Mouse (Mus musculus) E14TG2a.4 (cell line): ENCODE data around the gene Mpzl2.

ENCODE experiments used
- H3K27me3 ChIP-seq: 2 replicates; pipeline ENCODE4 v1.6.1; 2014; ENCODE audit warnings: low read length, control low read depth; ENCODE audit not compliant: insufficient read depth
- H3K36me3 ChIP-seq: 2 replicates; pipeline ENCODE4 v1.6.1; 2014; ENCODE audit warnings: low read length, control low read depth; ENCODE audit not compliant: insufficient read depth
- H3K4me1 ChIP-seq: replicated peaks from 2 replicates; pipeline ENCODE4 v1.6.1; 2014; ENCODE audit warnings: low read depth, low read length, control low read depth
- H3K4me3 ChIP-seq: replicated peaks from 2 replicates; pipeline ENCODE4 v1.5.1; 2014; ENCODE audit warnings: mild to moderate bottlenecking, low read length
- H3K9me3 ChIP-seq: 2 replicates; pipeline ENCODE4 v1.6.1; 2014; ENCODE audit warnings: low read length, control low read depth
- CTCF ChIP-seq: conservative IDR thresholded peaks from 2 replicates; pipeline ENCODE4 v1.5.1; 2014; ENCODE audit warnings: low read length
- NANOG ChIP-seq: IDR thresholded peaks from 2 replicates; pipeline ENCODE4 v1.6.1; 2014; ENCODE audit warnings: borderline replicate concordance, low read length, mixed read lengths
- POU5F1 ChIP-seq: IDR thresholded peaks from 2 replicates; pipeline ENCODE4 v1.6.1; 2014; ENCODE audit warnings: low read length, borderline replicate concordance

The Mpzl2 gene

GRCm38 (mm10) chr9:45040066-45040845 is 657 bp downstream of the Mpzl2 start:
- no peaks in the 10 kb centered on the region for H3K9me3 ChIP-seq
- peaks cover 48% of the 10 kb centered on the region for H3K4me1 ChIP-seq
- peak overlapping the region; percentile 32 for H3K4me3 ChIP-seq
- TF ChIP-seq NANOG, result no peak
- no peak for TF ChIP-seq POU5F1
- no peak for TF ChIP-seq CTCF
- H3K27me3 ChIP-seq, result peaks cover 59% of the 10 kb centered on the region
- peaks cover 9% of the 10 kb centered on the region for H3K36me3 ChIP-seq

- Histone ChIP-seq H3K4me3 (peak overlapping the region; percentile 78; the same call in 1 of the 2 replicates), H3K4me1 (peaks cover 48% of the 10 kb centered on the region), H3K36me3 (peaks cover 10% of the 10 kb centered on the region), H3K9me3 (no peaks in the 10 kb centered on the region), H3K27me3 (peaks cover 58% of the 10 kb centered on the region)
- TF ChIP-seq CTCF (no peak), NANOG (no peak), POU5F1 (no peak)
Measured at GRCm38 (mm10) chr9:45041131-45041838, 1.7 kb downstream of the Mpzl2 start.

- Histone ChIP-seq H3K9me3 (no peaks in the 10 kb centered on the region), H3K36me3 (peaks cover 10% of the 10 kb centered on the region), H3K4me1 (peaks cover 56% of the 10 kb centered on the region), H3K27me3 (peaks cover 53% of the 10 kb centered on the region), H3K4me3 (peak overlapping the region; percentile 78)
- TF ChIP-seq POU5F1 (no peak), NANOG (no peak), CTCF (no peak)
Measured at GRCm38 (mm10) chr9:45042056-45042720, 2.6 kb downstream of the Mpzl2 start.

GRCm38 (mm10) chr9:45042947-45043346 is 3.3 kb downstream of the Mpzl2 start:
- Histone ChIP-seq H3K27me3 (peaks cover 48% of the 10 kb centered on the region), H3K4me1 (peaks cover 60% of the 10 kb centered on the region), H3K36me3 (peaks cover 10% of the 10 kb centered on the region), H3K9me3 (no peaks in the 10 kb centered on the region), H3K4me3 (peak overlapping the region; percentile 78)
- TF ChIP-seq POU5F1, result no peak
- TF ChIP-seq NANOG, result no peak
- TF ChIP-seq CTCF, result no peak

- H3K9me3 ChIP-seq, result no peaks in the 10 kb centered on the region
- peaks cover 40% of the 10 kb centered on the region for H3K4me1 ChIP-seq
- peaks cover 19% of the 10 kb centered on the region for H3K27me3 ChIP-seq
- peaks cover 12% of the 10 kb centered on the region for H3K36me3 ChIP-seq
- no peak for TF ChIP-seq POU5F1
- TF ChIP-seq NANOG, result no peak
- TF ChIP-seq CTCF, result no peak
- peak overlapping the region; percentile 32 for H3K4me3 ChIP-seq
Measured at GRCm38 (mm10) chr9:45046973-45047372, 7.4 kb downstream of the Mpzl2 start.

GRCm38 (mm10) chr9:45048511-45048910 is 8.9 kb downstream of the Mpzl2 start:
- TF ChIP-seq POU5F1 (no peak), NANOG (no peak), CTCF (peak; percentile 58)
- Histone ChIP-seq H3K36me3 (peaks cover 14% of the 10 kb centered on the region), H3K4me1 (peaks cover 25% of the 10 kb centered on the region), H3K4me3 (no peak overlapping the region), H3K9me3 (no peaks in the 10 kb centered on the region), H3K27me3 (peaks cover 7% of the 10 kb centered on the region)

- no peaks in the 10 kb centered on the region for H3K9me3 ChIP-seq
- TF ChIP-seq NANOG (no peak), CTCF (no peak), POU5F1 (no peak)
Measured at GRCm38 (mm10) chr9:45049731-45050130, 10.1 kb downstream of the Mpzl2 start.

GRCm38 (mm10) chr9:45050301-45050700 is 10.7 kb downstream of the Mpzl2 start:
- Histone ChIP-seq H3K27me3 (no peaks in the 10 kb centered on the region), H3K4me3 (no peak overlapping the region), H3K9me3 (no peaks in the 10 kb centered on the region), H3K36me3 (peaks cover 5% of the 10 kb centered on the region), H3K4me1 (peaks cover 12% of the 10 kb centered on the region)
- no peak for TF ChIP-seq NANOG
- no peak for TF ChIP-seq CTCF
- no peak for TF ChIP-seq POU5F1

More at GRCm38 (mm10) chr9:45049731-45050130, 10.1 kb downstream of the Mpzl2 start:
- no peak overlapping the region for H3K4me3 ChIP-seq
- H3K27me3 ChIP-seq, result no peaks in the 10 kb centered on the region
- peaks cover 10% of the 10 kb centered on the region for H3K36me3 ChIP-seq
- H3K4me1 ChIP-seq, result peaks cover 14% of the 10 kb centered on the region
